Mouse (Mus musculus) splenic B cell, adult 2 months (primary cell): ENCODE measurements around the gene Gm7579.
A peak's percentile ranks its signal among the peaks of the same experiment; 100 is the strongest.
"Not testable (repeated sequence)": the region's sequence is repeated elsewhere in the genome, so short reads cannot be mapped to it uniquely, and the experiment has no call there.

ENCODE experiments used
- DNase-seq: peaks from one replicate; pipeline ENCODE4 v3.0.0-alpha.2; 2011; ENCODE audit warnings: low read depth, low spot score
- H3K27me3 ChIP-seq: 2 replicates; pipeline ENCODE4 v1.6.1; 2012; ENCODE audit warnings: mild to moderate bottlenecking, low read length, moderate library complexity, mixed read lengths; ENCODE audit not compliant: control insufficient read depth, poor library complexity, insufficient read depth, severe bottlenecking
- H3K36me3 ChIP-seq: 2 replicates; pipeline ENCODE4 v1.6.1; 2012; ENCODE audit warnings: mild to moderate bottlenecking, low read length, moderate library complexity, mixed read lengths; ENCODE audit not compliant: control insufficient read depth, poor library complexity, insufficient read depth, severe bottlenecking

The Gm7579 gene

GRCm38 (mm10) chr7:142211559-142211958 is at the start of gene Gm7579:
Gene Gm7579, plus strand, starts transcription at chr7:142211859.
- DNase-seq, result no peak
- no peaks in the 10 kb centered on the region for H3K36me3 ChIP-seq
- no peaks in the 10 kb centered on the region for H3K27me3 ChIP-seq

GRCm38 (mm10) chr7:142165639-142166038 is 46.0 kb upstream of the Gm7579 start, which contains the start of gene Gm4553:
Gene Gm4553, minus strand, starts transcription at chr7:142165739.
- not testable (repeated sequence) for DNase-seq, H3K27me3 ChIP-seq, H3K36me3 ChIP-seq

- no peaks in the 10 kb centered on the region for H3K36me3 ChIP-seq
- H3K27me3 ChIP-seq, result no peaks in the 10 kb centered on the region
- DNase-seq, result peak; percentile 18
Measured at GRCm38 (mm10) chr7:142169836-142170235, 41.8 kb upstream of the Gm7579 start.

GRCm38 (mm10) chr7:142175905-142176304 is 35.8 kb upstream of the Gm7579 start, which contains the start of gene Krtap5-2:
Gene Krtap5-2, minus strand, starts transcription at chr7:142176005.
- H3K27me3 ChIP-seq, DNase-seq, H3K36me3 ChIP-seq: not testable (repeated sequence)

GRCm38 (mm10) chr7:142178685-142179084 is 33.0 kb upstream of the Gm7579 start:
- no peak for DNase-seq
- H3K27me3 ChIP-seq, result no peaks in the 10 kb centered on the region
- no peaks in the 10 kb centered on the region for H3K36me3 ChIP-seq

- no peaks in the 10 kb centered on the region for H3K27me3 ChIP-seq
- no peak for DNase-seq
- H3K36me3 ChIP-seq, result no peaks in the 10 kb centered on the region
Measured at GRCm38 (mm10) chr7:142181021-142181420, 30.6 kb upstream of the Gm7579 start.

GRCm38 (mm10) chr7:142188156-142188555 is 23.5 kb upstream of the Gm7579 start:
- no peak for DNase-seq
- H3K27me3 ChIP-seq, result no peaks in the 10 kb centered on the region
- H3K36me3 ChIP-seq, result no peaks in the 10 kb centered on the region

- H3K27me3 ChIP-seq, result no peaks in the 10 kb centered on the region
- no peak for DNase-seq
Measured at GRCm38 (mm10) chr7:142190289-142190688, 21.4 kb upstream of the Gm7579 start, which contains the start of gene Gm10153. Gene Gm10153, minus strand, starts transcription at chr7:142190389.

GRCm38 (mm10) chr7:142198748-142199147 is 12.9 kb upstream of the Gm7579 start:
- no peaks in the 10 kb centered on the region for H3K36me3 ChIP-seq
- no peaks in the 10 kb centered on the region for H3K27me3 ChIP-seq
- DNase-seq, result no peak

More at GRCm38 (mm10) chr7:142190289-142190688, 21.4 kb upstream of the Gm7579 start, which contains the start of gene Gm10153:
- no peaks in the 10 kb centered on the region for H3K36me3 ChIP-seq

GRCm38 (mm10) chr7:142201064-142201463 is 10.6 kb upstream of the Gm7579 start, which contains the start of gene Krtap5-3:
Gene Krtap5-3, plus strand, starts transcription at chr7:142201364.
- Histone ChIP-seq H3K36me3 (no peaks in the 10 kb centered on the region), H3K27me3 (no peaks in the 10 kb centered on the region)
- DNase-seq, result no peak

GRCm38 (mm10) chr7:142205488-142205887 is 6.2 kb upstream of the Gm7579 start:
- DNase-seq, result no peak
- H3K27me3 ChIP-seq, result no peaks in the 10 kb centered on the region
- H3K36me3 ChIP-seq, result no peaks in the 10 kb centered on the region

GRCm38 (mm10) chr7:142206891-142207290 is 4.8 kb upstream of the Gm7579 start:
- H3K36me3 ChIP-seq, DNase-seq, H3K27me3 ChIP-seq: not testable (repeated sequence)

- not testable (repeated sequence) for H3K27me3 ChIP-seq, DNase-seq, H3K36me3 ChIP-seq
Measured at GRCm38 (mm10) chr7:142212136-142212535, 477 bp downstream of the Gm7579 start.

- no peak for DNase-seq
Measured at GRCm38 (mm10) chr7:142224518-142224917, 12.9 kb downstream of the Gm7579 start.

GRCm38 (mm10) chr7:142229871-142230270 is 18.2 kb downstream of the Gm7579 start, which contains the start of gene Krtap5-5:
Gene Krtap5-5, minus strand, starts transcription at chr7:142229971.
- not testable (repeated sequence) for H3K27me3 ChIP-seq, DNase-seq

More at GRCm38 (mm10) chr7:142224518-142224917, 12.9 kb downstream of the Gm7579 start:
- Histone ChIP-seq H3K36me3 (no peaks in the 10 kb centered on the region), H3K27me3 (no peaks in the 10 kb centered on the region)

GRCm38 (mm10) chr7:142231540-142231939 is 19.9 kb downstream of the Gm7579 start:
- no peaks in the 10 kb centered on the region; the same call in 1 of the 2 replicates for H3K27me3 ChIP-seq
- no peaks in the 10 kb centered on the region for H3K36me3 ChIP-seq
- no peak for DNase-seq

More at GRCm38 (mm10) chr7:142229871-142230270, 18.2 kb downstream of the Gm7579 start, which contains the start of gene Krtap5-5:
- not testable (repeated sequence) for H3K36me3 ChIP-seq
